Mouse (Mus musculus): ENCODE results near the gene Fam160a1. TPM values are rescaled to one million over a fixed set of nuclear protein-coding genes. Genes with fewer than 3 reads are reported as not detected.

Gene Fam160a1
- polyA plus RNA-seq, 1 experiment from 2014 or later: 0.42 TPM

GRCm38 (mm10) chr3:85854143-85854542 is 37.1 kb upstream of the Fam160a1 start:
- H3K4me1 ChIP-seq (ENCODE audit: control insufficient read depth, low read depth, low read length): peaks cover 4% of the 10 kb centered on the region
- ATAC-seq (ENCODE audit: low read depth): no peak
- no peak overlapping the region for H3K4me2 ChIP-seq (ENCODE audit: low read depth, low read length)
- H3K4me3 ChIP-seq (ENCODE audit: low read depth, low read length): no peak overlapping the region
- no peak overlapping the region for H3K9ac ChIP-seq (ENCODE audit: low read depth, low read length)
- H3K36me3 ChIP-seq (ENCODE audit: control insufficient read depth, insufficient read depth): no peaks in the 10 kb centered on the region
- H3K27me3 ChIP-seq (ENCODE audit: control insufficient read depth, insufficient read depth, low read depth, low read length): no peaks in the 10 kb centered on the region
- no peaks in the 10 kb centered on the region for H3K9me3 ChIP-seq (replicated peaks; ENCODE audit: control insufficient read depth, low read length)
- H3K27ac ChIP-seq (ENCODE audit: low read length): no peak overlapping the region
- 75% methylated on average over 6 of the region's 6 CpGs for WGBS (ENCODE audit: insufficient replicate concordance)

DNA sequence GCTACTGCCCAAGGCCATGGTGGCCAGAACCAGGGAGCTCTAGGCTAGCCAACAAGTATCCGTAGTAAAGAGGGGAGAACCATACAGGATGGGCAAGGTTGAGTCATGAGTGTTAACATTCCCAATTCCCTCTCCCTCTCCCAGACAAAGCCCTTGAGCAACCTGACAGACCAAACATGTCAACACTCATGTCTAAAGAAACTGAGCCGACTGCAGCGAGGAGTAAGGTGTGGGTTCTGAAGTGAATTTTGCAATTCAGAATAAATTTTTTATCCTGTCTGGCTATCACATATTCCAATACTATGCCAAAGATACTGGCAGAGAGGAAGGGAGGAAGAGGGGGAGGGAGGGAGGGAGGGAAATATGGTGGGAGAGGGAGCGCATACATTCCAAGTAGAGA is 36.6 kb upstream of the Fam160a1 start:
- Histone ChIP-seq H3K27ac (ENCODE audit: low read length) (no peak overlapping the region), H3K4me2 (ENCODE audit: low read depth, low read length) (no peak overlapping the region), H3K9ac (ENCODE audit: low read depth, low read length) (no peak overlapping the region), H3K27me3 (ENCODE audit: control insufficient read depth, insufficient read depth, low read depth, low read length) (no peaks in the 10 kb centered on the region), H3K36me3 (ENCODE audit: control insufficient read depth, insufficient read depth) (no peaks in the 10 kb centered on the region), H3K4me3 (ENCODE audit: low read depth, low read length) (no peak overlapping the region), H3K9me3 (replicated peaks; ENCODE audit: control insufficient read depth, low read length) (no peaks in the 10 kb centered on the region), H3K4me1 (ENCODE audit: control insufficient read depth, low read depth, low read length) (peaks cover 4% of the 10 kb centered on the region)
- WGBS (ENCODE audit: insufficient replicate concordance): 73% methylated on average over 4 of the region's 4 CpGs
- no peak for ATAC-seq (ENCODE audit: low read depth)

GRCm38 (mm10) chr3:85850079-85850478 is 33.0 kb upstream of the Fam160a1 start:
- no peaks in the 10 kb centered on the region for H3K9me3 ChIP-seq (replicated peaks; ENCODE audit: control insufficient read depth, low read length)
- no peak overlapping the region for H3K9ac ChIP-seq (ENCODE audit: low read depth, low read length)
- H3K36me3 ChIP-seq (ENCODE audit: control insufficient read depth, insufficient read depth): no peaks in the 10 kb centered on the region
- no peak overlapping the region for H3K4me2 ChIP-seq (ENCODE audit: low read depth, low read length)
- H3K4me1 ChIP-seq (ENCODE audit: control insufficient read depth, low read depth, low read length): no peaks in the 10 kb centered on the region
- 51% methylated on average over 1 of the region's 1 CpGs for WGBS (ENCODE audit: insufficient replicate concordance)
- no peak overlapping the region for H3K27ac ChIP-seq (ENCODE audit: low read length)
- H3K27me3 ChIP-seq (ENCODE audit: control insufficient read depth, insufficient read depth, low read depth, low read length): no peaks in the 10 kb centered on the region
- H3K4me3 ChIP-seq (ENCODE audit: low read depth, low read length): no peak overlapping the region
- no peak; the same call in 1 of the 2 replicates for ATAC-seq (ENCODE audit: low read depth)

GRCm38 (mm10) chr3:85846316-85846715 is 29.2 kb upstream of the Fam160a1 start:
- H3K9me3 ChIP-seq (replicated peaks; ENCODE audit: control insufficient read depth, low read length): no peaks in the 10 kb centered on the region
- no peak overlapping the region for H3K9ac ChIP-seq (ENCODE audit: low read depth, low read length)
- no peak overlapping the region for H3K4me2 ChIP-seq (ENCODE audit: low read depth, low read length)
- WGBS (ENCODE audit: insufficient replicate concordance): 63% methylated on average over 1 of the region's 1 CpGs
- ATAC-seq (ENCODE audit: low read depth): no peak
- no peak overlapping the region for H3K27ac ChIP-seq (ENCODE audit: low read length)
- H3K27me3 ChIP-seq (ENCODE audit: control insufficient read depth, insufficient read depth, low read depth, low read length): no peaks in the 10 kb centered on the region
- no peaks in the 10 kb centered on the region for H3K36me3 ChIP-seq (ENCODE audit: control insufficient read depth, insufficient read depth)
- no peaks in the 10 kb centered on the region for H3K4me1 ChIP-seq (ENCODE audit: control insufficient read depth, low read depth, low read length)
- H3K4me3 ChIP-seq (ENCODE audit: low read depth, low read length): no peak overlapping the region

GRCm38 (mm10) chr3:85845341-85845740 is 28.2 kb upstream of the Fam160a1 start:
- Histone ChIP-seq H3K4me2 (ENCODE audit: low read depth, low read length) (no peak overlapping the region), H3K9ac (ENCODE audit: low read depth, low read length) (no peak overlapping the region), H3K4me1 (ENCODE audit: control insufficient read depth, low read depth, low read length) (no peaks in the 10 kb centered on the region), H3K27me3 (ENCODE audit: control insufficient read depth, insufficient read depth, low read depth, low read length) (no peaks in the 10 kb centered on the region), H3K36me3 (ENCODE audit: control insufficient read depth, insufficient read depth) (no peaks in the 10 kb centered on the region), H3K27ac (ENCODE audit: low read length) (no peak overlapping the region), H3K9me3 (replicated peaks; ENCODE audit: control insufficient read depth, low read length) (no peaks in the 10 kb centered on the region), H3K4me3 (ENCODE audit: low read depth, low read length) (no peak overlapping the region)
- ATAC-seq (ENCODE audit: low read depth): no peak
- WGBS (ENCODE audit: insufficient replicate concordance): 63% methylated on average over 6 of the region's 6 CpGs

- H3K4me3 ChIP-seq (ENCODE audit: low read depth, low read length): no peak overlapping the region
- no peaks in the 10 kb centered on the region for H3K36me3 ChIP-seq (ENCODE audit: control insufficient read depth, insufficient read depth)
- no peaks in the 10 kb centered on the region for H3K27me3 ChIP-seq (ENCODE audit: control insufficient read depth, insufficient read depth, low read depth, low read length)
- no peak for ATAC-seq (ENCODE audit: low read depth)
- H3K9me3 ChIP-seq (replicated peaks; ENCODE audit: control insufficient read depth, low read length): no peaks in the 10 kb centered on the region
- H3K4me2 ChIP-seq (ENCODE audit: low read depth, low read length): no peak overlapping the region
- H3K9ac ChIP-seq (ENCODE audit: low read depth, low read length): no peak overlapping the region
- no peaks in the 10 kb centered on the region for H3K4me1 ChIP-seq (ENCODE audit: control insufficient read depth, low read depth, low read length)
- H3K27ac ChIP-seq (ENCODE audit: low read length): no peak overlapping the region
Measured at GRCm38 (mm10) chr3:85842881-85843218, 25.8 kb upstream of the Fam160a1 start.

- no peak overlapping the region for H3K9ac ChIP-seq (ENCODE audit: low read depth, low read length)
- no peaks in the 10 kb centered on the region for H3K36me3 ChIP-seq (ENCODE audit: control insufficient read depth, insufficient read depth)
- no peaks in the 10 kb centered on the region for H3K9me3 ChIP-seq (replicated peaks; ENCODE audit: control insufficient read depth, low read length)
- no peak for ATAC-seq (ENCODE audit: low read depth)
- no peak overlapping the region for H3K4me3 ChIP-seq (ENCODE audit: low read depth, low read length)
- H3K27ac ChIP-seq (ENCODE audit: low read length): no peak overlapping the region
- H3K27me3 ChIP-seq (ENCODE audit: control insufficient read depth, insufficient read depth, low read depth, low read length): no peaks in the 10 kb centered on the region
- 36% methylated on average over 9 of the region's 9 CpGs for WGBS (ENCODE audit: insufficient replicate concordance)
- no peaks in the 10 kb centered on the region for H3K4me1 ChIP-seq (ENCODE audit: control insufficient read depth, low read depth, low read length)
- H3K4me2 ChIP-seq (ENCODE audit: low read depth, low read length): no peak overlapping the region
Measured at GRCm38 (mm10) chr3:85842177-85842880, 25.2 kb upstream of the Fam160a1 start.

GRCm38 (mm10) chr3:85841454-85842176 is 24.5 kb upstream of the Fam160a1 start:
- WGBS (ENCODE audit: insufficient replicate concordance): 41% methylated on average over 2 of the region's 2 CpGs
- no peak overlapping the region for H3K4me3 ChIP-seq (ENCODE audit: low read depth, low read length)
- H3K4me2 ChIP-seq (ENCODE audit: low read depth, low read length): no peak overlapping the region
- H3K27ac ChIP-seq (ENCODE audit: low read length): no peak overlapping the region
- H3K9me3 ChIP-seq (replicated peaks; ENCODE audit: control insufficient read depth, low read length): no peaks in the 10 kb centered on the region
- no peaks in the 10 kb centered on the region for H3K4me1 ChIP-seq (ENCODE audit: control insufficient read depth, low read depth, low read length)
- no peak for ATAC-seq (ENCODE audit: low read depth)
- H3K27me3 ChIP-seq (ENCODE audit: control insufficient read depth, insufficient read depth, low read depth, low read length): no peaks in the 10 kb centered on the region
- no peaks in the 10 kb centered on the region for H3K36me3 ChIP-seq (ENCODE audit: control insufficient read depth, insufficient read depth)
- H3K9ac ChIP-seq (ENCODE audit: low read depth, low read length): no peak overlapping the region

DNA sequence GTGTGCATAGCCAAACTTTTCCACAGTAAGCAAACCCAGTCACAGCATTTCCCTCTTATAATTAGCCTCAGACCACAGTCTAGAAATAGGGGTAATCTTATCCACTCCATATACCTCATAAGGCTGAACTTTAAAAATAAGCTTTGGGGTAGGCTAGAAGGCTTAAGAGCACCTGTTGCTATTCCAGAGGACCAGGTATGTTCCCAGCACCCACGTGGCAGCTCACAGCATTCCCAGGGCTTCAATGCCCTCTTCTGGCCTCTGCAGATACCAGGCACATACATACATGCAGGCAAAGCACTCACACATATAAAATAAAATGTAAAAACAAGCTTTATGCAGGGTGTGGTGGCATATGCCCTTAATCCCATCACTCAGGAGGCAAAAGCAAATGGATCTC is 16.5 kb upstream of the Fam160a1 start:
- Histone ChIP-seq H3K36me3 (ENCODE audit: control insufficient read depth, insufficient read depth) (no peaks in the 10 kb centered on the region), H3K9me3 (replicated peaks; ENCODE audit: control insufficient read depth, low read length) (no peaks in the 10 kb centered on the region), H3K27ac (ENCODE audit: low read length) (no peak overlapping the region), H3K27me3 (ENCODE audit: control insufficient read depth, insufficient read depth, low read depth, low read length) (no peaks in the 10 kb centered on the region), H3K4me1 (ENCODE audit: control insufficient read depth, low read depth, low read length) (no peaks in the 10 kb centered on the region), H3K4me2 (ENCODE audit: low read depth, low read length) (no peak overlapping the region), H3K9ac (ENCODE audit: low read depth, low read length) (no peak overlapping the region), H3K4me3 (ENCODE audit: low read depth, low read length) (no peak overlapping the region)
- 53% methylated on average over 1 of the region's 1 CpGs for WGBS (ENCODE audit: insufficient replicate concordance)
- ATAC-seq (ENCODE audit: low read depth): no peak
